Mouse (Mus musculus): ENCODE data around the gene Arhgap23.

Gene Arhgap23

GRCm38 (mm10) chr11:97466444-97467160, 51.3 kb downstream of the Arhgap23 start:
- no peak for DNase-seq

- DNase-seq: peak; percentile 60 to 85
These were observed 53.4 kb downstream of the Arhgap23 start for GRCm38 (mm10) chr11:97468639-97469287.

GRCm38 (mm10) chr11:97469828-97470227, 54.5 kb downstream of the Arhgap23 start:
- no peak for DNase-seq

- DNase-seq: no peak
These were observed 55.9 kb downstream of the Arhgap23 start for GRCm38 (mm10) chr11:97471276-97471675.

GRCm38 (mm10) chr11:97476334-97477095, 61.2 kb downstream of the Arhgap23 start:
- peak in 1 of 2 experiments; percentile 59 for DNase-seq

GRCm38 (mm10) chr11:97477431-97477830, 62.1 kb downstream of the Arhgap23 start:
- DNase-seq: no peak

- no peak for DNase-seq
These were observed 63.0 kb downstream of the Arhgap23 start for GRCm38 (mm10) chr11:97478345-97478744.

- DNase-seq: no peak
These were observed 63.8 kb downstream of the Arhgap23 start for GRCm38 (mm10) chr11:97479085-97479484.

GRCm38 (mm10) chr11:97479824-97480223, 64.5 kb downstream of the Arhgap23 start:
- DNase-seq: no peak

- DNase-seq: no peak
These were observed 70.3 kb downstream of the Arhgap23 start for GRCm38 (mm10) chr11:97485661-97486060.

- DNase-seq: peak; percentile 33 to 40
These were observed 72.3 kb downstream of the Arhgap23 start for GRCm38 (mm10) chr11:97487656-97488055.

- peak; percentile 55 to 80 for DNase-seq
These were observed 74.4 kb downstream of the Arhgap23 start for GRCm38 (mm10) chr11:97489589-97490324.

- DNase-seq: no peak
These were observed 76.3 kb downstream of the Arhgap23 start for GRCm38 (mm10) chr11:97491640-97492039.

GRCm38 (mm10) chr11:97492836-97493235, 77.5 kb downstream of the Arhgap23 start:
- no peak for DNase-seq

GRCm38 (mm10) chr11:97497543-97497942, 82.2 kb downstream of the Arhgap23 start:
- no peak for DNase-seq

- no peak for DNase-seq
These were observed 84.8 kb downstream of the Arhgap23 start, which contains the start of gene 4933428G20Rik for GRCm38 (mm10) chr11:97499865-97500719. Gene 4933428G20Rik (minus strand): TSS chr11:97500340.

GRCm38 (mm10) chr11:97500720-97501448, 85.6 kb downstream of the Arhgap23 start:
- no peak for DNase-seq

- DNase-seq: no peak
These were observed 87.0 kb downstream of the Arhgap23 start for GRCm38 (mm10) chr11:97502383-97502782.

GRCm38 (mm10) chr11:97502846-97503245, 87.5 kb downstream of the Arhgap23 start:
- DNase-seq: no peak

GRCm38 (mm10) chr11:97505784-97506183, 90.5 kb downstream of the Arhgap23 start:
- DNase-seq: no peak

- no peak for DNase-seq
These were observed 91.0 kb downstream of the Arhgap23 start for GRCm38 (mm10) chr11:97506331-97506730.
